Mouse (Mus musculus): ENCODE results near the gene Nampt. TPM values are rescaled to one million over a fixed set of nuclear protein-coding genes. Genes with fewer than 3 reads are reported as not detected.

Nampt gene
- polyA plus RNA-seq, 1 experiment from 2014 or later: 38.7 TPM

GRCm38 (mm10) chr12:32824586-32824985, 5.2 kb downstream of the Nampt start:
- DNase-seq (ENCODE audit: extremely low spot score, low spot score): no peak
- Histone ChIP-seq H3K27ac (no peak overlapping the region), H3K9me3 (no peaks in the 10 kb centered on the region), H3K4me1 (peaks cover 34% of the 10 kb centered on the region), H3K4me3 (no peak overlapping the region), H3K36me3 (replicated peaks) (peaks cover 42% of the 10 kb centered on the region), H3K27me3 (ENCODE audit: poor library complexity, severe bottlenecking) (no peaks in the 10 kb centered on the region)
- WGBS: 55% methylated on average over 6 of the region's 6 CpGs

GRCm38 (mm10) chr12:32826971-32827370, 7.6 kb downstream of the Nampt start:
- 49% methylated on average over 3 of the region's 3 CpGs for WGBS
- Histone ChIP-seq H3K4me1 (peaks cover 28% of the 10 kb centered on the region), H3K9me3 (no peaks in the 10 kb centered on the region), H3K27ac (no peak overlapping the region), H3K36me3 (replicated peaks) (peaks cover 53% of the 10 kb centered on the region), H3K27me3 (ENCODE audit: poor library complexity, severe bottlenecking) (no peaks in the 10 kb centered on the region), H3K4me3 (no peak overlapping the region)
- no peak for DNase-seq (ENCODE audit: extremely low spot score, low spot score)

- Histone ChIP-seq H3K36me3 (replicated peaks) (peaks cover 61% of the 10 kb centered on the region), H3K9me3 (no peaks in the 10 kb centered on the region), H3K27ac (no peak overlapping the region), H3K4me1 (peaks cover 15% of the 10 kb centered on the region), H3K27me3 (ENCODE audit: poor library complexity, severe bottlenecking) (no peaks in the 10 kb centered on the region), H3K4me3 (no peak overlapping the region)
- no peak for DNase-seq (ENCODE audit: extremely low spot score, low spot score)
- WGBS: 83% methylated on average over 8 of the region's 8 CpGs
These were observed 8.9 kb downstream of the Nampt start for GRCm38 (mm10) chr12:32828137-32828760.

GRCm38 (mm10) chr12:32829321-32830090, 10.2 kb downstream of the Nampt start:
- no peaks in the 10 kb centered on the region for H3K9me3 ChIP-seq
- no peak overlapping the region for H3K4me3 ChIP-seq
- WGBS: 94% methylated on average over 9 of the region's 9 CpGs
- H3K4me1 ChIP-seq: peaks cover 9% of the 10 kb centered on the region
- no peak overlapping the region for H3K27ac ChIP-seq
- H3K36me3 ChIP-seq (replicated peaks): peaks cover 61% of the 10 kb centered on the region
- no peak for DNase-seq (ENCODE audit: extremely low spot score, low spot score)
- no peaks in the 10 kb centered on the region for H3K27me3 ChIP-seq (ENCODE audit: poor library complexity, severe bottlenecking)

DNA sequence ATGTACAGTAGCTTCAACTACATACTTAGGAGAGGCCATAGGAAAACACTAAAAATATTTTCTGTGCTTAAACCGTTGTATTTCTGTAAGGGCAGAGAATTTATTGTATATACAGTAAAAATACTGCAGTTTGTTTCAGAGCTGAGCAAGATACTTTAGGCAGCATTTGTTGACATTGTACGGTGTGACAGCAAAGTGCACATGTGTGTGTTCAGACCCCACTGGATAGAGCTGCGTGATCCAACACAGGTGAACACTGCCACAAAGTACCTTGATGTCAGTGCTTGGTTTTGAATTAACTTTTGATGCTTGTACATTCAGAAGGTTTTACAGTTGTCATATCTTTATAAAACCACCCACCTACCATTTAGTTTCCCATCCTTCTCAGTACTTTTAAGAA, 12.7 kb downstream of the Nampt start:
- peaks cover 67% of the 10 kb centered on the region for H3K36me3 ChIP-seq (replicated peaks)
- H3K4me1 ChIP-seq: 0 out of 2 replicates have a peak, but pooled peaks cover 2% of the 10 kb centered on the region

GRCm38 (mm10) chr12:32834781-32835180, 15.4 kb downstream of the Nampt start:
- 95% methylated on average over 6 of the region's 6 CpGs for WGBS
- H3K9me3 ChIP-seq: no peaks in the 10 kb centered on the region
- H3K27ac ChIP-seq: no peak overlapping the region
- no peak overlapping the region for H3K4me3 ChIP-seq
- no peaks in the 10 kb centered on the region for H3K27me3 ChIP-seq (ENCODE audit: poor library complexity, severe bottlenecking)
- DNase-seq (ENCODE audit: extremely low spot score, low spot score): no peak
- peaks cover 87% of the 10 kb centered on the region for H3K36me3 ChIP-seq (replicated peaks)
- H3K4me1 ChIP-seq: no peaks in the 10 kb centered on the region

More for the DNA sequence above, 12.7 kb downstream of the Nampt start:
- Histone ChIP-seq H3K4me3 (no peak overlapping the region), H3K27me3 (ENCODE audit: poor library complexity, severe bottlenecking) (no peaks in the 10 kb centered on the region), H3K9me3 (no peaks in the 10 kb centered on the region), H3K27ac (no peak overlapping the region)
- 97% methylated on average over 3 of the region's 3 CpGs for WGBS
- DNase-seq (ENCODE audit: extremely low spot score, low spot score): no peak

DNA sequence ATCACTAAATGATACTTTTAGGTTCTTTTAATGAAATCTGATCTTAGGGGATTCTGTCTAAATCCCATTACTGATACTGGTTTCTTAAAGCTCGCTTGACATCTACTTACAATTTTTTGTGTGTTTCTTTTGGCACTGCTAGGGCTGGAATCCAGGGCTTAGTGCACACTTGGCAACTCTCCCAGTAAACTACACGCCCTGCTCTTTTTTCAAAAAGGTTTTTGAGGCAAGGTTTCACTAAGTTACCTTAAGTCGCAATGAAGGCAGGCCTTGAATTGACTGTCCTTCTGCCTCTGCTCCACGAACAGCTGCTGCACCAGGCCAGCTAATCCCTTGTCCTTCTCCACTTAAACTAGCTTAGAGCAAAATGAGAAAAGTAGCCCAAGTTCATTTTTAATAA, 15.9 kb downstream of the Nampt start:
- Histone ChIP-seq H3K9me3 (no peaks in the 10 kb centered on the region), H3K27ac (no peak overlapping the region), H3K4me1 (no peaks in the 10 kb centered on the region), H3K36me3 (replicated peaks) (peaks cover 89% of the 10 kb centered on the region), H3K4me3 (no peak overlapping the region), H3K27me3 (ENCODE audit: poor library complexity, severe bottlenecking) (no peaks in the 10 kb centered on the region)
- 89% methylated on average over 4 of the region's 4 CpGs for WGBS
- no peak for DNase-seq (ENCODE audit: extremely low spot score, low spot score)

DNA sequence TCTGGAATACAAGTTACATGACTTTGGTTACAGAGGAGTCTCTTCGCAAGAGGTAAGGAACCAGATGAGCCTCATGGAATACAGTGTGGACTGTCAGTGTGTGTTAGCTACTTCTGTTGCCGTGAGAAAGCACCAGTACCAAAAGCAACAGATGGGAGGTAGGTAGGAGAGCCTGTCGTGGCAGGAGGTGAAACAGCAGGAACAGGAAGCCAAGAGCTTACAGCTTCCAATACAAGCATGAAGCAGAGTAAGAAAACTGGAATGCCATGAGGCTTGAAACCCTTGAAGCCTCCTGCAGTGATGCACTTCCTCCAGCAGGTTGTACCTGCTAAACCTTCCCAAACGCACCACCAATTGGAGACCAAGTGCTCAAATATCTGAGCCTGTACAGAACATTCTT, 19.1 kb downstream of the Nampt start:
- Histone ChIP-seq H3K27me3 (ENCODE audit: poor library complexity, severe bottlenecking) (no peaks in the 10 kb centered on the region), H3K36me3 (replicated peaks) (peaks cover 98% of the 10 kb centered on the region), H3K4me1 (0 out of 2 replicates have a peak, but pooled peaks cover 4% of the 10 kb centered on the region), H3K4me3 (no peak overlapping the region), H3K9me3 (no peaks in the 10 kb centered on the region), H3K27ac (no peak overlapping the region)
- DNase-seq (ENCODE audit: extremely low spot score, low spot score): no peak
- 90% methylated on average over 4 of the region's 4 CpGs for WGBS

DNA sequence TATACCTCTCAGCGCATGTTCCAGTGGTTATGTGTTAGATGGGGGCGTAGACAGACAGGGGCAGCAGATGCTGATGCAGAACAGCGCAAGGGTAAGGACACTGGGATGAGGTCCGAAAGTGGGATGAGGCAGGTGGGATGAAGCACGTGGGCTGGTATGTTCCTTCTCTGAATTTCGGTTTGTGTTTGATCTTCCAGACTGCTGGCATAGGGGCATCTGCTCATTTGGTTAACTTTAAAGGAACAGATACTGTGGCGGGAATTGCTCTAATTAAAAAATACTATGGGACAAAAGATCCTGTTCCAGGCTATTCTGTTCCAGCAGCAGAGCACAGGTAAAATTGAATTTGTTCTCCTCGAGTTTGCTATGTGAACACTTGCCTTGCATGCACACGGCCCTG, 19.6 kb downstream of the Nampt start:
- 95% methylated on average over 9 of the region's 9 CpGs for WGBS
- DNase-seq (ENCODE audit: extremely low spot score, low spot score): no peak
- Histone ChIP-seq H3K27me3 (ENCODE audit: poor library complexity, severe bottlenecking) (no peaks in the 10 kb centered on the region), H3K27ac (no peak overlapping the region), H3K36me3 (replicated peaks) (peaks cover 98% of the 10 kb centered on the region), H3K4me1 (0 out of 2 replicates have a peak, but pooled peaks cover 4% of the 10 kb centered on the region), H3K9me3 (no peaks in the 10 kb centered on the region), H3K4me3 (no peak overlapping the region)

DNA sequence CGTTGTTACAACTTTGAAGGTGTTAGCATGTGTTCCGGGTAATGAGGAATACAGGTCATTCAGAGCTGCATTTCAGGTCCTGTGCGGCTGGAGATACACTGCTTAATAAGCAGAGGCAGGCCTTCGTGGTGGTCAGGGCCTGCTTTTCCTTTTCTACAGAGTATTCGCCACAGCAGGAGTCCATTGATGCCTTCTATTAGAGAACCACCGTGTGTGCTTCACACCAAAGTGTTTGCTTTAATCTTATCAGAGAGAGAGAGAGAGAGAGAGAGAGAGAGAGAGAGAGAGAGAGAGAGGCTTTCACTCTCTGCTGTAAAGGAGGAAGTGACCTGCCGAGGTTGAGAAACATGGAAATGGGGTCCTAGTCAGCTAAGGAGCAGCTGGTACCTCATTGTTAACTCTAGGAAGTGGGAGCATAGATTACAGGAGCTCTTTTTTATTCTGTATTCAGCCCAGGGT, 22.1 kb downstream of the Nampt start:
- Histone ChIP-seq H3K27ac (no peak overlapping the region), H3K27me3 (ENCODE audit: poor library complexity, severe bottlenecking) (no peaks in the 10 kb centered on the region), H3K36me3 (replicated peaks) (peaks cover 90% of the 10 kb centered on the region), H3K4me3 (no peak overlapping the region), H3K9me3 (no peaks in the 10 kb centered on the region), H3K4me1 (0 out of 2 replicates have a peak, but pooled peaks cover 4% of the 10 kb centered on the region)
- no peak for DNase-seq (ENCODE audit: extremely low spot score, low spot score)
- WGBS: 69% methylated on average over 7 of the region's 7 CpGs

- Histone ChIP-seq H3K27ac (no peak overlapping the region), H3K27me3 (ENCODE audit: poor library complexity, severe bottlenecking) (no peaks in the 10 kb centered on the region), H3K36me3 (replicated peaks) (peaks cover 89% of the 10 kb centered on the region), H3K9me3 (no peaks in the 10 kb centered on the region), H3K4me1 (0 out of 2 replicates have a peak, but pooled peaks cover 3% of the 10 kb centered on the region), H3K4me3 (no peak overlapping the region)
- DNase-seq (ENCODE audit: extremely low spot score, low spot score): no peak
- 91% methylated on average over 8 of the region's 8 CpGs for WGBS
These were observed 27.0 kb downstream of the Nampt start for GRCm38 (mm10) chr12:32846325-32846724.

DNA sequence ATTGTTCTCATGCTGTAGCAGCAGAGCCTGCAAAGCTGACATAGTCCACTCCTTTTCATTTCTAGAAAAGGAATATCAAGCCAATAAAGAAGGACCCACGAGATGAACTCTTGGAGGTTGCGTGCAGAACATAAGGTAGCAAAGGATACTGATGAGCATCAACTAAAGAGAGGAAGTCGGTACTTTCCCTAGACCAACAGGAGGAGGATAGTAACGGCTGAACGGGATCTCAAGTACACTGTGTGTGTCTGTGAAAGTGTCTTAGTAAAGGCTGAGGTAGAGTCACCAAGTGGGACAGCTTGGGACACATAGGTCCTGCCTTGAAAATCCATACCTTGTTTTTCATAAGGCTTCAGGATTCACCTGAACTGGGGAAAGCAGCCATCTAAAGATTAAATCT, 34.4 kb downstream of the Nampt start:
- no peak for DNase-seq (ENCODE audit: extremely low spot score, low spot score)
- Histone ChIP-seq H3K36me3 (replicated peaks) (peaks cover 49% of the 10 kb centered on the region), H3K4me1 (no peaks in the 10 kb centered on the region), H3K27ac (no peak overlapping the region), H3K27me3 (ENCODE audit: poor library complexity, severe bottlenecking) (no peaks in the 10 kb centered on the region), H3K4me3 (no peak overlapping the region), H3K9me3 (no peaks in the 10 kb centered on the region)
- WGBS: 94% methylated on average over 5 of the region's 5 CpGs

DNA sequence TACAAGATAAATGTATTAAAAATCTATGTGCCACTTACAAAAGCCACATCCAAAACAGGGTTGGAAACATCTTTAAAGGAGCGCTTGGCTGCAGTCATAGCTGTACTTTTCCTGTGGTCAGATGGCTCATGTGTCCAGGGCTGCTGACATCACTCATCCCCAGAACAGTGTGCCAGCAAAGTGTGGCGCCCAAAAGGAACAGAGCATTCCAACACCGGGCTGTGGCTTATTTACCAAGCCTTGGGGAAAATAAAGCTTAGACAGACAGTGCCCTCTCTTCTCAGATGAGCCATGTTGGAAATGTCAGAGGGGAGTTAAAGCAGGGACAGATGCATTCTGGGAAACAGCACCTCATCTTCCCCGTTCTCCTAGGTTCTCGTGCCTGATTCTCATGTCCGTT, 35.5 kb downstream of the Nampt start:
- Histone ChIP-seq H3K4me3 (no peak overlapping the region), H3K36me3 (replicated peaks) (peaks cover 38% of the 10 kb centered on the region), H3K27ac (no peak overlapping the region), H3K9me3 (no peaks in the 10 kb centered on the region), H3K4me1 (no peaks in the 10 kb centered on the region), H3K27me3 (ENCODE audit: poor library complexity, severe bottlenecking) (no peaks in the 10 kb centered on the region)
- no peak for DNase-seq (ENCODE audit: extremely low spot score, low spot score)
- WGBS: 89% methylated on average over 6 of the region's 6 CpGs

Measured in forebrain, embryonic 10.5 days (tissue).